Mouse (Mus musculus) monocyte, adult 5-6 weeks (primary cell): Measurements from ENCODE around the gene Xpo4. TPM values are rescaled to one million over a fixed set of nuclear protein-coding genes. Genes with fewer than 3 reads are reported as not detected.

Experiments used
- ATAC-seq: fragments of 153-309, 156-312 bp; replicated peaks from 2 replicates; pipeline ENCODE4 v1.8.0; 2017; ENCODE audit warnings: mild to moderate bottlenecking; ENCODE audit not compliant: low TSS enrichment, insufficient number of reproducible peaks, severe bottlenecking, poor library complexity, low FRiP score
- total RNA-seq: library from RNA; stranded (forward); fragments of 200-1000, 200-491, 200-594 nt; gene quantifications from 3 replicates; pipeline ENCODE4 v1.2.3, GENCODE M21; 2017

The Xpo4 gene
- total RNA-seq, 1 experiment from 2014 or later, result 34.4 TPM

DNA sequence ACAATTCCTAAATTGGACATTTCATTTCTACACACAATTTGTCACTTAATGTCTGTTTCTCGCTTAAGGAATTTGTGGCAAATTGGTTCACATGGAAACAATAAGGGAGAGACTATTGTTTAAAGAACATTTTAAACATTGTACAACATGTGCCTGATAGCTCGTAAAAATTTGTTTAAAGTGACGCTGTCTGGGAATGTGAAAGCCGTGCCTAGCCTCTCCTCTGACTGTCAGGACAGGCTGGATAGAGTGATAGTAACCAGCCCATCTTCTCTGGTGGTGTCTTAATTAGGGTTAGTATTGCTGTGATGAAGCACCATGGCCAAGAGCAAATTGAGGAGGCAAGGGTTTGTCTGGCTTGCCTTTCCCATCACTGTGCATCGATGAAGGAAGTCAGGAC is 118.2 kb downstream of the Xpo4 start:
- ATAC-seq, result no peak

DNA sequence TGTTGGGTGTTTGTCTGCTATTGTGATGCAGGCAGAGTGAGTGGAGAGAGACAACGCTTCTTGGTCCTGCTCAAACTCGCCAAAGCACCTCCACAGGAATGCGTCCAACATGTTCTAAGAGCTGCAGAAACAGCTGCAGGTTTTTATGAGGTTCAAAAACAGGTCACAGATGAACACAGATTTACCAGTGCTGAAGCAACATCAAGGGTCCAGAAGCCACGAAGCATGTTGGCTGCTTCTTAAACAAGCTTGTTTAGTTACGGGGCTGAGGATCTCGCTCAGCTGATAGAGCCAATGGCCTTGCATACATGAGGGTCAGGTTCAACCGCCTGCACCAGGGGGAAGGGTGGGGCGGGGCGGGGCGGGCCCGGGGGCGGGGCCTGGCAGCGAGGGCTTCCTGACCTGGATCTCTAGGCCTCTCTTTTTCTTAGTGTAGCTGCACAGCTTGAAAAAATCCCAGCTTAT is 118.6 kb downstream of the Xpo4 start:
- ATAC-seq, result no peak

DNA sequence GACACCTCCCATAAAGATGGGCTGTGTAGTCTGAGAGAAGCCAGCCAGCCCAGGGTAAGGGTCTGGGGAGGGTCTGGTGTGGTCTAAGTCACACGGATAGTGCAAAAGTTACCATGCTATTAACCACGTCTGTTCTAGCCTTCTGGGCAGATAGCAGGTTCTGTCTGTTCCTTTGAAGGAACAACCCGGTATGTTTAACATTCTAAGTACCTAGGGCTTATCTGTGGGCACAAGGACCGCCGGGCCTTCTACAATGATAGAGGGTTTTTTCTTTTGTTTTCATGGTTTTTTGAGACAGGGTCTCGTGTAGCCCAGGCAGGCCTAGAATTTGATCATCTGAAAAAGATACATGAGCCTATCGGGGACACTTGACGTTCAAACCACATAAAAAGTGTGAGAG is 119.1 kb downstream of the Xpo4 start:
- ATAC-seq, result no peak

DNA sequence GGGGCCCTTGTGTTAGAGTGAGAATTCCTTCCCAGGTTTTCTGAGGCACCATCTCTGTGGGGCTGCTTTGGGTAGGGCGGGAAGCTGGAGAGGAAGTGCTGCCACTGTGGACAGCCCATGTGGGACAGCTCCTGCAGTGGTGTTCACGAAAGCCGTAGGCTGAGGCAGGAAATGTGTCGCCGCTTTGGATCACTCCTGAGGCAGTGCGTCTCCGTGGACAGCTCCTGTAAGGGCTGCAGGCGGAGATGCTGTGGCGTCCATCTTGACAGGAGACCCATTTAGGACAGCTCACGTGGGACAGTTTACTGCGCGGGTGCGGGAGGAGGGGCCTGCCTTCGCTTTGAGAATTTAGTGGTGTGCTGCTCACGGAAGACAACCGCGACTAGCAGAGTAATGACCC is 119.7 kb downstream of the Xpo4 start:
- ATAC-seq, result no peak

DNA sequence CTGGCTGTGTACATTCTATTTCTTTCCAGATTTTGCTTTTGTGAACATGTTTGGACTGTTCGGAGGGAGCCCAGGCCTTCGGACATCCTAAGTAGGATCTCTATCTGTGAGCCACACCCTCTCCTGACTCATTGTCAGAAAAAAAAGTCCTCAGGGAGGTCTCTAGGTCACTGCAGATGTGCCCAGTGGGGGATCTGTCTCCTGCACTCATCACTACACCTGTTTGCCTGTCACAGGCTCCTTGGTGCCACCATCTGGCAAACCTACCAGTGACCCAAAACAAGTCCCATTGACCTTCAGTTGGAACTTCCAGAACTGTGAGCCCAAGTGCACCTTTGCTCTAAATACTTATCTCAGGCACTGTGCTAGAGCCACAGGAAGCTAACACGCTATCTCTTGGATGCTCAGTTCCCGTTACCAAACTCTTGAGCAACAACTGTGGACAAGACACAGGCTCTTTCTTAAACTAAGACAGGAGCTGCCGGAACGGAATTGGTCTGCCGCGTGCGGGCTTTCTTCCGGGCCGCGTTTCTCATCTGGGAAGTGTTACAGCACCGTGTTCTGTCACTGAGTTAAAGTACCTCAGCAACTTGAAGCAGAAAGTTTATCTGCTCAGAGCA is 121.7 kb downstream of the Xpo4 start:
- ATAC-seq, result no peak

DNA sequence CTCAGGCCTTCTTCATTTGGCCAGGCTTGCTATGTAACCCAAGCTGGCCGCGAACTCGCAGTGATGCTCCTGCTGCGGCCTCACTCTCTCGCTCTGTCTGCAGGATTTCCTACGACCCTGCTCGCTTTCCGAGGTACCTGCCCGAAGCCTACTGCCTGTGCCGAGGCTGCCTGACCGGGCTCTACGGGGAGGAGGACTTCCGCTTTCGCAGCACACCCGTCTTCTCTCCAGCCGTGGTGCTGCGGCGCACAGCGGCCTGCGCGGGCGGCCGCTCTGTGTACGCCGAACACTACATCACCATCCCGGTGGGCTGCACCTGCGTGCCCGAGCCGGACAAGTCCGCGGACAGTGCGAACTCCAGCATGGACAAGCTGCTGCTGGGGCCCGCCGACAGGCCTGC is 123.0 kb downstream of the Xpo4 start:
- no peak for ATAC-seq

DNA sequence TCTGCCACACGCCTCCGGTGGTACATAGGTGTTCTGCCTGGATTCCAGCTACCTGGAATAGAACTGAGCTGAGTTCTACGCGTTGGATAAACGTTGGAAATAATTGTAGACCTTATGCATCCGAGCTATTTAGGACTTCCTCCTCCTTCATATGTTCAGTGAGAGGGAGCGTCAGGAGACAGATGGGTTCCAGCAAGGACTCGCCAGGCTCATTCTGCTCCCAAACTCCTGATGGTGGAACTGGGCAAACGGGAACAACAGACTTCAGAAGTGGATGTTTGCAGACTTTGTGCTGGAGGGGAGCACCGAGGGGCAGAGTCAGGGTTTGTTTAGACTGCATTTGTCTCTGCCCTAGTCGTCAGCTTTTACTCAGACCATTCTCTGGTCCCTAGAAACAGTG is 124.5 kb downstream of the Xpo4 start:
- no peak for ATAC-seq

DNA sequence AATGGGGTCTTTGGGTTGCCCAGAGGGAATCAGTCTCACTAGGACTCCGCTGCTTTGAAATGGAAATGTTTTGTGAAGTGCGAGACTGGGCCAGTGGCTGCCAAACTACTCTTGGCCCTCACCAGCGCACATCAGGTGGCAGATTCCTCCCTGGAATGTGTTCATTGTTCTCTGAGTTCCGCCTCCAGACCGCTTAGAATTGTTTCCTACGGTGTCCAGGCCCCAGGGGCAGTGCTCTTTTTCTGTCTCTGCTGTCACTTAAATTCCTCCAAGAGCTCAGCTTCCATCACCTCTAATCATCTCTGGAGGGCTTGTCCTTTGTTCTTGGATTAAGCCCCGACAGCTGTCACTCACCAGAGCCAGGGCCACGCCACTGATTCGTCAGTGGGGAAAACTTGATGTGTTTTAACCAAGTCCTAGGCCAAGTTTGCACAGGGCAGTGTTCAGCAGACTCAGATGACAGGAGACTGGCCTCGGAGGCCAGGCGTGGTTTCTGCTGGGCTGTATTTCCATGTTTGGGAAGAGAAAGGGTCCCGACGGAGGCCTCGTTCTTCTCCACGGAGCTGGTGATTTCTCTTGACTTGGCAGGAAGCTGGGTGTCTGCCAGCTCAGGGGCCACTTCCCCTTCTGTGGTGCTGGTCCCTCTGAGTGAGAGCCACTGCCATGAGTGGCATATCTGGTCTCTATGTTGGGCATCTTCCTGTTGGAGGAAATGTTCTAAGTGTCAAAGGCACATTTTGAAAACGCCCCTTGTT is 127.8 kb downstream of the Xpo4 start:
- peak; percentile 59 for ATAC-seq

DNA sequence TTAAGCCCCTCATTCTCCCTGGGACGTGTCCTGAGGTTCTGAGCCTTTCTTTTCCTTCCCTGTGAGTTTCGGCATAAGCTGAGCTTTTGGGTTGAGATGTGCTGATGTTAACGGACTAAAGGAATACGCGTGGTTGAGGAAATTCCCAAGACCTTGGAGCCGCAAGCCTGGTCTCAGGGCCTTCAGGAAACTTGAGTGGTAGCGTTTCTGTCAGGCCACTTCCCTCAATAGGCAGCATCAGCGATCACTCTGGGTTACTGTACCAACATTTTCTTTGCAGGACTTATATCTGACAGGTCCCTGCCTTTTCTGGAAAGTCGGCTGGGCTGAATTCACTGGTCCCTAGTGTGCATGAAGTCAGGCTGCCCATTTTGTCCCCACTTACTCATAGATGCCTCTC is 128.4 kb downstream of the Xpo4 start:
- ATAC-seq, result no peak

DNA sequence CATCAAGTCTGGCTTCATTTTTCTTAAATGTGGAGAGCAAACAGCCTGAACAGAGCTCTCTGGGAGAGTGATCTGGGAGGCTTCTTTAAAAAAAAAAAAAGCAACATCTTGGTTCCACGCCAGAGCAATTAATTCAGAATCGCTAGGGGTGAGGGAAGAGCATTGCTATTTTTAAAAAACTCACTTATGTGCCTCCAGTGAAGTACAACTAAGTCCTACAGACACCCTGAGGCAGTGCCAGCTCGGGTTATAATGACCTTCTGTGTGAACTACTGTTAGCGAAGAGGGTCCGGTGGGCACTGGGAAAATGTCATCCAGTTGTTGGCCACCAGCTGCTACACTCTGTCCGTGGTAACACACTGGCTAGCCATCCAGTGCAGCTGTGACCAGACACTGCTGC is 129.6 kb downstream of the Xpo4 start:
- ATAC-seq, result no peak

DNA sequence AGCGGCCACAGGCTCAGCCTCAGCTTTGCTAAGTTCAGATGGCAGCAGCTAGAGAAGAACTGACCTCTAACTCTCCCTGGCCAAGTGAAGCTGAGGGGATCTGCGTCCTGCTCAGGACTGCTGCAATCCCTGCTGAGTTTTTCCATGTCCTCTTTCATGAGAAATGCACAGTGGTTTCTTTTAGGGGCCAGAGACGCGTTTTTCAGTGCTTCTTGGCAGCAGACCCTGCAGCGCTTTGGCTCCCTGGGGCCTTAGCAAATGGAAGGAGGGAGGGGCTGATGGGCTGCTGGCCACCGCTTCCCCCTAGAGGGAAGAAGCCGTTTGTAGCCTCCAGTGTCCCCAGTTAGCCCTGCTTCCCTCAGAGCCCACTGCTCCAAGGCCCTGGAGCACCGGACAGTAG is 130.3 kb downstream of the Xpo4 start:
- ATAC-seq, result no peak

DNA sequence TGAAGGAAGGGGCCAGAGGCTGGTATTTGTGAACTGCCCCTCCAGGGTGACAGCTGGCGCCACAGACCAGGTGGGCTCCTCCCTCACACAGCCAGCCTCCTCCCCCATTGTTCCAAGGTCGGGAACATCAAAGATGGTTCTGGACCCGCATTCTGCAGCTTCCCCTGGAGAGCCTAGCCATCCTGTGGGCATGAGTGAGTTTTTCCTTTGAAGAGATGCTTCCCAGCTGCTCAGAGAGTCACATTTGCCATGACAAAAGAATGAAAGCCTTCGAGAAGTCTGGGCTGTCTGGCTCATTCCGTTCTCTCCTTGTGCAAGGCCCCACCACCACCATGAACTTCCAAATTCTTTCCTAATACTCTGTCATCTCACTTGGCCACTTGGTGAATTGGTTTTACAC is 130.9 kb downstream of the Xpo4 start:
- ATAC-seq, result no peak

DNA sequence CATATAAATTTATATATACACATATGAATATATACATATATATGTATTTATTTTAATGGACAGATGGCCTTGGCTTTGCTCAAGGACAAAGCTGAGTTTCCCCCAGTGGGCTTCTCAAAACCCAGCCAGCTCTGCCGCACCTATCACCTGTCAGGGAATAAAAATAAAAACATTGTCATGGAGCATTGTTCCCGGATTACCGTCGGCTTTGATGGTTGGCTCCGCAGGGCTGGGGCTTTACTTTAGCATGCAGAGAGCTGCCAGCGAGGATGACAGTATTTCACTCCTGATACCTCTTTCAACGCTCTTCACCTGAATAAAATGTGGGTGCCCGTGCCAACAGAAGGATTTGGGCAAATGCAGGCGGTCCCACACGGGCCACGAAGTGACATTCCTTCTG is 131.4 kb downstream of the Xpo4 start:
- ATAC-seq, result no peak

DNA sequence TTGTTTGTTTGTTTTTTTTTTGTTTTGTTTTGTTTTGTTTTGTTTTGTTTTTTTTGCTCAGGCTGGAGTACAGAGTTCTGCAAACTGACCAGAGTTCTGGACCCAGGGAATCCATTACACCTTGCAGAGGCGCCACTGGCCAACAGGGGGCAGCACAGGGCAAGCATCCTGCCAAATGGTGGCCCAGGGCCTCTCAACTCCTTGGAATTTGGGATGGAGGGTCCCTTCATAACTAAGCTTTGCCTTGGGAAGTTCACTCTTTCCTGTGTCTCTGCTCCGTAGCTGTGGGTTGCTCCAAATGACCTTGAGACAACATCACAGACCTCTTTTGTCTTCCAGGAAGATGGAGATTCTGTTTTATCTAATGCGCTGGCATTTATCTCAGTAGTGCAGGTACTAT is 132.0 kb downstream of the Xpo4 start:
- no peak for ATAC-seq

DNA sequence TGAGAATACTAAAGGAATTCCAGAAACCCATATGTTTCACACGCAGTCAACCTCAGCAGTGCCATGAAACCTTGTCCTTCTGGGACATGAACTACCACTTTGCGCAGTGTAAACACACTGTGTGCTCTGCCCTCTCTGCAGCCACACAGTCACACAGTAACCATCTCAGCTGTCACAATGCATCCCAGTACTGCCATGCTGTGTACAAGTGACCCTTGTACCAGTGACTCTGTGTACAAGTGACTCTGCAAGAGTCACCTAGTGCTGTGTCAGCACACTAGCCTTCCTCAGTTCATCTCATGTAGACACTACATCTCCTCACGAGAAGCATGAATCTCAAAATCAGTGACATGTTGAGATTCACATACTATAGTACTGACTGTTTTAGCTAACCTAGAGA is 132.7 kb downstream of the Xpo4 start:
- ATAC-seq, result no peak

DNA sequence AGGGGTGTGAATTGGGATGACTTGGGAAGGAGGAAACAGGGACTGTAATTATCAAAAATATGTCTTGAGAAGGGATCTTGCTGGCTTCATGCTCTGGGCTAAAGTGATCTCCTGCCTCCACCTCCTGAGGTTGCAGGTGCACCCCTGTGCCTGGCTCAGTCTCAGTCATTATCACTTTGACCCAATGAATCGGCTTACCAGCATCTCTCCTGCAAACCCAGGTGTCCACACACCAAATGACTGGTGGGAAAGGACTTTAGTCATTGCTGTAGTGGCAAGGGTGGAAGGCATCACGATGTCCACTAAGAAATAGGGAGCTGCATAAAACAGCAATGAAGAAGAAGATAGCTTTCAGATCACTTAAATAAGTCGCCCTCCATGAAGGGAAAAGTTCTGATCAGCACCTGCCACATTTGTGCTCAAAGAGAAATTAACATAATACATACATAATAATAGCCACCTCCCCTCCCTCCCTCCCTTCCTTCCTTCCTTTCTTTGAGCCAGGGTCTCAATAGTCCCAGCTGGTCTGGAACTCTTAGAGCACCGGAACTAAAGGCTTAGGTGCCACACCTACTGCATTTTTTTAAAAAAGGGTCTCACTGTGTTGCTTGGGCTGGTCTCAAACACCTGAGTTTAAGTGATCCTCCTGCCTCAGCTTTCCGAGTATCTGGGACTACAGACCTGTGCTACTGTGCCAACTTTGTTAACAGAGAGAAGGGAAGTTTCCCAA is 135.3 kb downstream of the Xpo4 start:
- ATAC-seq, result no peak

DNA sequence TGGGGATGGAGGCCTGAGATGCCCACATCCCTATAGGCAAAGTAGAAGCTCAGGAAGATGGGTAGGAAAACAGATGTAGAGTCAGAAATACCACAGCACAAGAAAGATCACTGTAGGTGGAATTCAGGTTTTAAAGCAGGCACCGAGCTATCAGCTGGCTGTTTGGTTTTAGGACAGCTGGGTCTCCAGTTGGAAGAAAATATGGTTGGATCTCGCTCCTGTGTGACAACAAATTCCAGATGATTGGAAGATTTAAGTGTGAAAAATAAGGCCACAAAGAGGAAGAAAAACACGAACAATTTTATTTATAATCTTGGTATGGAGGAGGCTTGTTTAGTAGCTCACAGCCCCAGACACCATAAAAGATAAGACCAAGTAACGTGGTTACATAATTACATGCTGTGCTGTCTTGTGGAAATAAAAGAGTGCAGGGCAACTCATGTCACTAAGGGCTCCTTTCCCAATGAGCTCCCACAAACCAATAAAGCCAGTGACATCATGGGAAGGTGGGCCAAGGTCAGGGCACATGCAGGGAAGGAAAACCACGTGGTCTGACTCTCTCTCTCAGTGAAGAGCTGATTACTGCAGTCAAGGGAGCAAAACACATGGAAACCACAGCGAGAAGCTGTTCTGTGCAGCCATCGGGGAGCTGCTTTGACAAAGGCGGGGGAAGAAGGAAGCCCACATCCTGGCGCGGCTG is 136.0 kb downstream of the Xpo4 start:
- ATAC-seq, result no peak

DNA sequence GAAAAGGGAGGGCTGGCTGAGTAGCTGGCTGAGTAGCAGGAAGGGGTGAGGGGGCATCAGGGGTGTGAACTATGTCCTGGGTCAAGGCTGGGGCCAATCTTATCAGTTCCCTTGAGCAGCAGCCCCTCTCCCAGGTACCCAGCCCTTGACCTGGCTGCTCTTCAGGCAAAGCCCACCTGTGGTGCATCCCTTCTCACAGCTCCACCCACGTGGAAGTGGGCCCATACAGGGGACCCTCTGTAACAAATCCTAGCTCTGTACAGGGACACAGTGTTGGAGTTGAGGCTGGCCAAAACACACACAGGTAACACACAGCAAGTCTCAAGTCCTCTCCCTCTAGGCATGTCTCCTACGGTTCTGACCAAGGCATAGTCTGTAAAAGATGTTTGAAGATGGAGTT is 137.6 kb downstream of the Xpo4 start:
- ATAC-seq, result no peak
